Mouse (Mus musculus): ENCODE data around the gene Cyfip2.
A peak's percentile ranks its signal among the peaks of the same experiment; 100 is the strongest.

Gene Cyfip2

GRCm38 (mm10) chr11:46276778-46277177, 35.9 kb downstream of the Cyfip2 start:
- DNase-seq (ENCODE audit: low spot score in 2 of 2): peak in 1 of 2 experiments; percentile 11

GRCm38 (mm10) chr11:46276168-46276567, 36.5 kb downstream of the Cyfip2 start:
- peak; percentile 15 to 30 for DNase-seq (ENCODE audit: low spot score in 2 of 2)

- DNase-seq (ENCODE audit: low spot score in 2 of 2): peak; percentile 17 to 34
Measured at GRCm38 (mm10) chr11:46275302-46275701, 37.4 kb downstream of the Cyfip2 start.

- DNase-seq (ENCODE audit: low spot score in 2 of 2): no peak
Measured at GRCm38 (mm10) chr11:46273969-46274368, 38.7 kb downstream of the Cyfip2 start.

- DNase-seq (ENCODE audit: low spot score in 2 of 2): no peak
Measured at GRCm38 (mm10) chr11:46272058-46272681, 40.5 kb downstream of the Cyfip2 start.

GRCm38 (mm10) chr11:46269893-46270292, 42.8 kb downstream of the Cyfip2 start:
- DNase-seq (ENCODE audit: low spot score in 2 of 2): no peak

- no peak for DNase-seq (ENCODE audit: low spot score in 2 of 2)
Measured at GRCm38 (mm10) chr11:46269391-46269790, 43.3 kb downstream of the Cyfip2 start.

- peak in 1 of 2 experiments; percentile 25 for DNase-seq (ENCODE audit: low spot score in 2 of 2)
Measured at GRCm38 (mm10) chr11:46268991-46269390, 43.7 kb downstream of the Cyfip2 start.

- DNase-seq (ENCODE audit: low spot score in 2 of 2): peak in 1 of 2 experiments; percentile 16
Measured at GRCm38 (mm10) chr11:46265031-46265786, 47.5 kb downstream of the Cyfip2 start.

GRCm38 (mm10) chr11:46264584-46264983, 48.1 kb downstream of the Cyfip2 start:
- DNase-seq (ENCODE audit: low spot score in 2 of 2): no peak

- no peak for DNase-seq (ENCODE audit: low spot score in 2 of 2)
Measured at GRCm38 (mm10) chr11:46263291-46263690, 49.4 kb downstream of the Cyfip2 start.

- DNase-seq (ENCODE audit: low spot score in 2 of 2): no peak
Measured at GRCm38 (mm10) chr11:46262854-46263253, 49.8 kb downstream of the Cyfip2 start.

GRCm38 (mm10) chr11:46258749-46259148, 53.9 kb downstream of the Cyfip2 start:
- no peak for DNase-seq (ENCODE audit: low spot score in 2 of 2)

GRCm38 (mm10) chr11:46258207-46258606, 54.5 kb downstream of the Cyfip2 start:
- DNase-seq (ENCODE audit: low spot score in 2 of 2): no peak

- no peak for DNase-seq (ENCODE audit: low spot score in 2 of 2)
Measured at GRCm38 (mm10) chr11:46255291-46255690, 57.4 kb downstream of the Cyfip2 start.

- DNase-seq (ENCODE audit: low spot score in 2 of 2): peak in 1 of 2 experiments; percentile 48
Measured at GRCm38 (mm10) chr11:46251994-46252393, 60.7 kb downstream of the Cyfip2 start.

GRCm38 (mm10) chr11:46248352-46248751, 64.3 kb downstream of the Cyfip2 start:
- no peak for DNase-seq (ENCODE audit: low spot score in 2 of 2)

GRCm38 (mm10) chr11:46246393-46246792, 66.3 kb downstream of the Cyfip2 start:
- DNase-seq (ENCODE audit: low spot score in 2 of 2): no peak

GRCm38 (mm10) chr11:46245926-46246325, 66.7 kb downstream of the Cyfip2 start:
- DNase-seq (ENCODE audit: low spot score in 2 of 2): no peak

GRCm38 (mm10) chr11:46244731-46245604, 67.7 kb downstream of the Cyfip2 start:
- no peak for DNase-seq (ENCODE audit: low spot score in 2 of 2)

- no peak for DNase-seq (ENCODE audit: low spot score in 2 of 2)
Measured at GRCm38 (mm10) chr11:46241985-46242384, 70.7 kb downstream of the Cyfip2 start.

- no peak for DNase-seq (ENCODE audit: low spot score in 2 of 2)
Measured at GRCm38 (mm10) chr11:46241150-46241673, 71.4 kb downstream of the Cyfip2 start.
